Comparison of ENCODE assay signal across 31 mouse cellular contexts in the genomic region with DNA sequence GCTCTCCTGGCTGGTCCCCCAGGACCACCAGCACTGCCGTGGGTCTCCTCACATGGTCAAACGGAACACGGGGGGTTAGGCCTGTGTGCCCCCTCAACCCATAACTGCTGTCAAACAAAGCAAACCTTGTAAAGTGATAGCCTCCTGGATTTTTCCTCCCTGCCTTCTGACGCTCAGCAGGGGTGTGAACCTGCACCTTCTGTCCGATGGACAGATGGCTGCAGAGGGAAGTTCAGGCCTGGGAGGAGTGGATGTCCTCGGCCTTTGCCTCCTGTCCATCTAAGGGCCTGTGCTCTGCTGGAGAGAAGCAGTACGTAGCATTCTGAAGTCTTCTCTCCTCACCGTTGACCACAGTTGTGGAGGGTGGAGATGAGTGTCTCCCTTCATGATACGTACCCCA. TPM values are rescaled to one million over a fixed set of nuclear protein-coding genes. Genes with fewer than 3 reads are reported as not detected.
A peak's percentile ranks its signal among the peaks of the same experiment; 100 is the strongest.
DNase-seq lines count a peak whose midpoint lies in the region; ATAC-seq and TF ChIP-seq lines count a peak whose summit lies in the region.
"Had no signal": no experiment of that assay in that cellular context is flagged by ENCODE, and none has a peak within 500 bp of the region (broad histone marks: within the 10 kb centered on the region; RNA-seq: fewer than 3 reads in every experiment).

No protein-coding gene starts in this region.

- TF ChIP-seq CTCF in cerebellum, adult 2 months (IDR thresholded peaks at IDR 0.05; ENCODE audit: borderline replicate concordance, insufficient read depth, low read depth, low read length), result no peak

- H3K36me3 ChIP-seq in neural tube, embryonic 15.5 days, result peaks cover 56% of the 10 kb centered on the region

- no peak for ATAC-seq in neural tube, embryonic 15.5 days (ENCODE audit: low FRiP score)
- ATAC-seq: activated CD4-positive, CD25-positive, alpha-beta regulatory T cell, adult 4 months; forebrain, embryonic 16.5 days; inflammation-experienced regulatory T-cells, adult 6 months; midbrain, embryonic 16.5 days had no signal

- no peak overlapping the region for H3K4me3 ChIP-seq in cerebellum, adult 2 months (replicated peaks; ENCODE audit: insufficient read depth, low read depth, low read length)
- H3K4me3 ChIP-seq in neural tube, embryonic 15.5 days (replicated peaks), result no peak overlapping the region
- H3K4me3 ChIP-seq: erythroblast, embryonic 14.5 days; gastrocnemius, adult 2 months; heart, embryonic 13.5 days; hindbrain, embryonic 10.5 days; hindbrain, embryonic 15.5 days had no signal

- peak overlapping the region; percentile 80 for H3K27ac ChIP-seq in cerebellum, adult 2 months (ENCODE audit: insufficient read depth, low read length)
- no peak overlapping the region for H3K27ac ChIP-seq in neural tube, embryonic 15.5 days (replicated peaks)
- H3K27ac ChIP-seq: gastrocnemius, adult 2 months; heart, embryonic 13.5 days; hindbrain, embryonic 10.5 days; hindbrain, embryonic 15.5 days; kidney, postnatal 0 days; liver, embryonic 14.5 days; stomach, postnatal 0 days had no signal

- peaks cover 41% of the 10 kb centered on the region for H3K4me1 ChIP-seq in cerebellum, adult 2 months (ENCODE audit: control insufficient read depth, insufficient read depth, low read length)
- peaks cover 22% of the 10 kb centered on the region for H3K4me1 ChIP-seq in neural tube, embryonic 15.5 days

- peak; percentile 19; the same call in 1 of the 2 replicates for TF ChIP-seq POLR2A in cerebellum, adult 2 months (IDR thresholded peaks at IDR 0.05; ENCODE audit: borderline replicate concordance, insufficient read depth, low read length)

- no peak overlapping the region for H3K9ac ChIP-seq in neural tube, embryonic 15.5 days (replicated peaks)
- H3K9ac ChIP-seq: heart, embryonic 13.5 days; hindbrain, embryonic 15.5 days; liver, embryonic 14.5 days; lung, embryonic 14.5 days had no signal

- no peaks in the 10 kb centered on the region for H3K27me3 ChIP-seq in cerebellum, adult 2 months (ENCODE audit: control insufficient read depth, insufficient read depth, low read length)
- no peaks in the 10 kb centered on the region for H3K27me3 ChIP-seq in neural tube, embryonic 15.5 days (replicated peaks)
- H3K27me3 ChIP-seq: heart, embryonic 13.5 days; hindbrain, embryonic 15.5 days had no signal

- DNase-seq in right cerebral cortex, postnatal 4 days, result peak; percentile 1
- DNase-seq in right cerebral cortex, postnatal 36 days (ENCODE audit: low spot score in 2 of 2), result no peak
- DNase-seq in cerebellum, adult 2 months, result peak; percentile 88 to 90
- peak; percentile 63 to 68 for DNase-seq in cerebellum, postnatal 14 days
- DNase-seq in spleen, adult 12 weeks (ENCODE audit: low spot score), result no peak
- no peak for DNase-seq in ovary, postnatal 36 days (ENCODE audit: low spot score)
- DNase-seq: adrenal gland, adult 8-10 months; B cell, adult 2 months; gastrocnemius, adult 2 months; gastrocnemius, postnatal 36 days; heart, adult 18-20 months; heart, postnatal 14 days; kidney, adult 8-10 months; kidney, postnatal 4 days; liver; lung, embryonic 14.5 days; lung, postnatal 14 days; thymus, adult 18-20 months; thymus, postnatal 4 days had no signal

- 14% methylated on average over 9 of the region's 9 CpGs for WGBS in cerebellum, adult 2 months
- WGBS in neural tube, embryonic 15.5 days, result 91% methylated on average over 9 of the region's 9 CpGs

- H3K4me2 ChIP-seq in neural tube, embryonic 15.5 days, result no peak overlapping the region
- H3K4me2 ChIP-seq: heart, embryonic 13.5 days; hindbrain, embryonic 15.5 days; lung, embryonic 14.5 days had no signal

- no peaks in the 10 kb centered on the region for H3K9me3 ChIP-seq in neural tube, embryonic 15.5 days (replicated peaks)
- H3K9me3 ChIP-seq: heart, embryonic 13.5 days; hindbrain, embryonic 10.5 days; hindbrain, embryonic 15.5 days had no signal

RNA-seq across cellular contexts. Expression of gene Edf1, which starts 4.3 kb away (rescaled TPM):
- 345 and 350 TPM in 2 replicates for polyA plus RNA-seq in cerebellum, adult 2 months (2012; rRNA removed)
- 400 and 433 TPM in 2 replicates for polyA plus RNA-seq in neural tube, embryonic 15.5 days (2015; fragmentation: Nextera tagmentation; extraction: Ambion mirVana)

RNA-seq across cellular contexts. Expression of gene Mamdc4, which starts 12.7 kb away (rescaled TPM):
- polyA plus RNA-seq in cerebellum, adult 2 months (2012; rRNA removed), result 3.0 and 4.4 TPM in 2 replicates
- polyA plus RNA-seq in neural tube, embryonic 15.5 days (2015; fragmentation: Nextera tagmentation; extraction: Ambion mirVana), result 2.3 and 33.0 TPM in 2 replicates

RNA-seq across cellular contexts. Expression of gene Phpt1, which starts 13.1 kb away (rescaled TPM):
- 176 and 186 TPM in 2 replicates for polyA plus RNA-seq in cerebellum, adult 2 months (2012; rRNA removed)
- polyA plus RNA-seq in neural tube, embryonic 15.5 days (2015; fragmentation: Nextera tagmentation; extraction: Ambion mirVana), result 159 and 181 TPM in 2 replicates

RNA-seq across cellular contexts. Expression of gene Traf2, which starts 15.2 kb away (rescaled TPM):
- 12.3 and 12.5 TPM in 2 replicates for polyA plus RNA-seq in cerebellum, adult 2 months (2012; rRNA removed)
- 15.4 and 21.1 TPM in 2 replicates for polyA plus RNA-seq in neural tube, embryonic 15.5 days (2015; fragmentation: Nextera tagmentation; extraction: Ambion mirVana)

RNA-seq across cellular contexts. Expression of gene Ajm1, which starts 19.6 kb away (rescaled TPM):
- 257 and 312 TPM in 2 replicates for polyA plus RNA-seq in cerebellum, adult 2 months (2012; rRNA removed)
- 14.5 and 18.9 TPM in 2 replicates for polyA plus RNA-seq in neural tube, embryonic 15.5 days (2015; fragmentation: Nextera tagmentation; extraction: Ambion mirVana)
- polyA plus RNA-seq: erythroblast, embryonic 14.5 days; lung, embryonic 14.5 days had no signal

Comparison
In these comparisons a context has a peak if more than half of its experiments do, and no peak if none do; other contexts are left out.
1. DNase-seq: peak in right cerebral cortex, postnatal 4 days (single experiment), cerebellum, adult 2 months (2 of 2) and cerebellum, postnatal 14 days (2 of 2); none in right cerebral cortex, postnatal 36 days (0 of 2), spleen, adult 12 weeks (single experiment) and ovary, postnatal 36 days (single experiment).